Mouse (Mus musculus): ENCODE data around the gene Zscan20.

Zscan20 gene

DNA sequence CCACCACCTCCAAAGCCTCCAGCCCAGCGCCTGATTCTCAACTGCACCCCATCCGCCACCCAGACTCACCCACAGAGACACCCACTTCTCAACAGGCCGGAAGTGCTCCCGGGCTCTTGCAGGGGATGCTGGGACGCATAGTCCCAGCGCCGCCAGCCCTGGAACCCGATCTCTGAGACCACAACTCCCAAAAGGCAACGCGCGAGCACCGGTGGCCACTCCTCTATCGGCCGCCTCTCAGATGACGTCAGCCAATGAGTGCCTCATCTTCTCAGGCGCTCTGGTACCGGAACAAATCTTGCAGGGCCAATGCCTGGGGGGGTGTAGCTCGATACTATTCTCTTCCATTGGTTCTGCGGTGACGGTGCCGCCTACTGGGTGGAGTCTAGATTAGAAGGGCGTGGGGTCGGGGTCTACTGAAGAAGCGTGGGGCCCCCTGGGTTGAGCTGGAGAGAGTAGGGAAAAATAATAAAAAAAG, at the start of gene Zscan20:
Zscan20 (minus strand) TSS at position 174 of the 478 bp plus-strand sequence.
- peak; percentile 94 for DNase-seq

DNA sequence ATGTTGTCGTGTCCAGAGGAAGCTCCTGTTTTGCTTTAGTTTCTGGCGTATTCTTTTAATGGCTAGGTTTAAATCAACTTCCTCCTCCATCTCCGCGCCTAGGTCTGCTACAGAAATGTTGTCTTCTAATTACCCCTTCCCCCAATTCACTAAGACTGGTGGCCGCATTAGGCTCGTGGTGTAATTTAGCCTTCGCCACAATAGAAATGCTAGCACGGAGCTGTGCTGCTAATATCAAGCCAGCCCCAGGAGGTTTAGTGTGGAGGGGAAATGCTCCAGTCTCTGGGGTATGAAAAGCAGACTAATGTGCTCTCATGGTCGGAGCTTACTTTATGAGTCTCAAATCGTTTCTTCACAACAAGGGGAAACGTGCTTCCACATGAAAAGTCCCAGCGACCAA, 45.5 kb upstream of the Zscan20 start:
- no peak for DNase-seq

DNA sequence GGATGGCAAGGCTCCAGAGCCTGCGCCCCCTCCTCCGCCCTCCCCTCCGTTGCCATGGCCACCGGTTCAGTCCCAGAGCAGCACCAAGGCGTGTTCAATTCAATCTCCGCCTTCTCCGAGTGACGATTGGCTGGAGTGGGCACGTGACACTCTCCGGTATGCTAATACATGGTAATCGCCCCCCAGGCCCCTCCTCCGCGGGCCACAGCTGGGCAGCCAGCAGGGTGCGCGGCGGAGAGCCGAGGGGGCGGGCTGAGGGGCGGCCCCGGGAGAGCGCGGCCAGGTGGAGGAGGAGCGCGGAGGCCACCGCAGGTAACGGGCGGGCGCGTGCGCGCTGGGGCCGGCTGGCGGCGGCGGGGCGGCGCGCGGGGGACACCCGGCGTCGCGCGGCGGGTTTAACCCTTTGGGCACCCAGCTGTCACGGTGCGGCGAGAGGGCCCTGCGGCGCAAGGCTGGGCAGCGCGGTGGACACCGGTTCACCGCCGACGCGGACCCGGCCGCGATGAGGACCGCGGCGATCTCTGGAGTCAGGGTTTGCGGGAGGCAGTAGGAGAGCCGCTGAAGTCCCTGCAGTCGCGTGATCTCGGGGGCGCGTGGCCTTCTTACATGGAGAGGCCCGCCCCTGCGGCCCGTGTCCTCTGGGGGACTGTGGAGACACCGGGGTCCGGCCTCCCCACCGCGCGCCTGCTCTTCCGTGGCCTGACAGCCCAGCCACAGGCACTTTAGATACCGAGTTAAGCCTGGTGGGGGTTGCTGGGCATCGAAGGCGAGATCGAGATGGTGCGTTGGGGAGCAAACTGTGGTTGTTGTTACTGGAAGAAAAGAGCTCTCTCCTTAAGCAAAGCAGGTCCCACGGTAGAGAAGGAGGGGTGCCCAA, 44.8 kb upstream of the Zscan20 start, which contains the start of gene Phc2:
Phc2 (plus strand) TSS at position 198 of the 877 bp plus-strand sequence.
- DNase-seq, result peak; percentile 96

DNA sequence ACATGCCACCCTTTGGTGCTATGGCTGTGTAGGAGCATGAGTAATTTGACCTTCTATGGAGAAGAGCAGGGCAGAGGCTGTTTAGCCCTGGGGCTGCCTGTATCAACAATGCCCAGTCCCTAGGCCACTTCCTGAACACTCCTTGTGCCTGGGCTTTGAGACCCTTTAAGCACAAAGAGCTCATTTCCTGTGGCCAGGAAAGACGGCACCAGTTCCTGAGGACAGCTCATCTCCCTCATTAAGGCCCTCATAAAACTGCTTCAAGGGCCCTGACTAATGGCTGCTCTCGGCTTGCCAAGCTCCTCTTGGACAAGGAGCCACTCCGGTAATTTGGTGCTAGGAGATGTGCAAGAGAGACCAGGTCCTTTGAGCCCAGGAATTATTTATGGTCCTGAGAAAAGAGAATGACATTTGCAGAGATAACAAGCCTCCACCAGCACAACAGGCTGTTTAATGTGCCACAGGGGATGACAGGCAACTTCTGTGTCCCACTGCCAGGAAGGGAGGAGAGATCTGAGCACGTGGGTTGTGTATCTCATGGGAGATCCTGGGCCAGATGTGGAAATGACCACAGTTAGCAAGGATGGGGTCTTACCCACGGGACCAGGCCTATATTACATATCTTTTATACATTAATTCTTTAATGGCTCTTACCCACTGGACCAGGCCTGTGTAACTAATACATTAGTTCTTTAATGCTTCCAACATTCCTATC, 42.8 kb upstream of the Zscan20 start:
- DNase-seq, result no peak

DNA sequence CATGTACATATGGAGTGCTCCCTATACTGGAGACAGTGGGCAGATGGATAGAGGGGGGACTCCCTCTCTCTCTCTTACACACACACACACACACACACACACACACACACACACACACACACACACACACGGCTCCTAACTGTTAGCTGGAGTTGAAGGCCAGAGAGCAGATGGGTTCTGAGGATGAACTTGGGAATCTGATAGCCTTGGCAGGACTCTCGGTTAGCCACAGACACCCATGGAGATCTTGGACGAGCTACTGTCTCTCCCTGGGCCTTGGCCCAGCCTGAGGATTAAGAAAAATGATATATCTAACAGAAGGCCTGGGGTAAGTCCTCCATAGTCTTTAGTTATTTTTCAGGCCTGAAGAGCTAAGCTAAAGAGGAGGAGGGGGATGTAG, 41.6 kb upstream of the Zscan20 start:
- DNase-seq, result no peak

DNA sequence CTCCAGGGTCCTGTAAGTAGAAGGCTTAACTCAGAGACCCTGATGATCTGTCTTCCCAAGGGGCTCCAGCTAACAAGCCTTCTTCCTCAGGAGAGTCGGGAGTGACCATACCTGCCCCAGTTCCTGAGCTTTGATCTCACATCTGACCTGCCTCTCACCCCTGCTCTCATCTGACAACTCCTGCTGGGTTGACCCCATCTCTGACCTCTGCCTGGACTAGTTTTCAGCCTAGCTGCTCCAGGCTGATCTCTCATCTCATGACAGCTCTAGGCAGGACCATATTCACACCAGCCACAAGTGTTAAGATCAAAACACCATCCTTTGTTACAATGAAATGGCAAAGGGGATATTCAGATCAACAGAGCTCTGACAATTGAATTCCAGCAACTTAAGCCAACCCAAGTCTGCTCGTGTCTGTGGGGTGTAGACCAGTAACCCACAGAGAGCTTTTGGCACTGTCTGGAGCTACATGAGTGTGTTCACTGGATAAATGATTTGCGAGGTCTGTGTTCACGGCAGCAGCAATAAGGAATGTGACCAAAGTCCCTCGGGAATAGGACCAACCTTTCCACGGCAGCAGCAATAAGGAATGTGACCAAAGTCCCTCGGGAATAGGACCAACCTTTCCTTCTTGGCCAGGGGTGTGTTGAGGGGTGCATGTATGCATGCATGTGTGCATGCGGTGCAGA, 38.8 kb upstream of the Zscan20 start:
- no peak for DNase-seq

DNA sequence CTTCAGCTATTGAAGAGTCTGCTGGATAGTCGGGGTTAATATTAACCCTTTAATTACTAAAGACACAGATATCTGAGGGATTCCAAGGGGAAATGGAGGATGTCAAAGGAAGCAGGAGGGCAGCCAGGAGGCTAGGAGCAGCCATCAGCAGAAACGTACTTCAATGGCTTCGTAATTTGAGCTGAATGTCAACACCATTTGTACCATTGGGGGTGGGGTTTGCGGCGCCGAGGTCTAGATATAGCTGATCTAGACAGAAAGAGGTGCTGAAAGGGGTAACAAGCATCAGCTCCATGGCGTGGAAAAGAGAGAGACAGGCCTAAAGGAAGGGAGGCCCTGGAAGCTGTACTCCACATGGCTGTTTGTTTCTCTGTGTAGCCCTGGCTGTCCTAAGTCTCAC, 36.9 kb upstream of the Zscan20 start:
- no peak for DNase-seq

DNA sequence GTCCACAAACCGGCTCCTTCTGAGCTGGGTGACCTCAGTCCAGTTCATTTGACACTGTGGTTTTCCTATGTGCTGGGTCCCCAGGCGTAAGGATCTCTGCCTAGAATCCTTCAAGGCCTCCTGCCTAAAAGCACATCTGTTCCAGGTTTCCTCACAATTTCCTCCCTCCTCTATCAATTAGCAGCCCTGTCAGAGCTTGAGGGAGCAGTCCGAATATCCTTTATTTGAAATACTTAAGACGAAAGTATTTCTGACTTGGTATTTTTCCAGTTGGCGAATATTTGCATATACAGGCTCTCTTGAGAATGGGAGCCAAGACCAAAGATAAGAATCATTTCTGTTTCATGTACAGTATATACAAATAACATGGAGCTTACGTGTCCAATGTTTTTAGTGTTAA, 36.0 kb upstream of the Zscan20 start:
- no peak for DNase-seq

DNA sequence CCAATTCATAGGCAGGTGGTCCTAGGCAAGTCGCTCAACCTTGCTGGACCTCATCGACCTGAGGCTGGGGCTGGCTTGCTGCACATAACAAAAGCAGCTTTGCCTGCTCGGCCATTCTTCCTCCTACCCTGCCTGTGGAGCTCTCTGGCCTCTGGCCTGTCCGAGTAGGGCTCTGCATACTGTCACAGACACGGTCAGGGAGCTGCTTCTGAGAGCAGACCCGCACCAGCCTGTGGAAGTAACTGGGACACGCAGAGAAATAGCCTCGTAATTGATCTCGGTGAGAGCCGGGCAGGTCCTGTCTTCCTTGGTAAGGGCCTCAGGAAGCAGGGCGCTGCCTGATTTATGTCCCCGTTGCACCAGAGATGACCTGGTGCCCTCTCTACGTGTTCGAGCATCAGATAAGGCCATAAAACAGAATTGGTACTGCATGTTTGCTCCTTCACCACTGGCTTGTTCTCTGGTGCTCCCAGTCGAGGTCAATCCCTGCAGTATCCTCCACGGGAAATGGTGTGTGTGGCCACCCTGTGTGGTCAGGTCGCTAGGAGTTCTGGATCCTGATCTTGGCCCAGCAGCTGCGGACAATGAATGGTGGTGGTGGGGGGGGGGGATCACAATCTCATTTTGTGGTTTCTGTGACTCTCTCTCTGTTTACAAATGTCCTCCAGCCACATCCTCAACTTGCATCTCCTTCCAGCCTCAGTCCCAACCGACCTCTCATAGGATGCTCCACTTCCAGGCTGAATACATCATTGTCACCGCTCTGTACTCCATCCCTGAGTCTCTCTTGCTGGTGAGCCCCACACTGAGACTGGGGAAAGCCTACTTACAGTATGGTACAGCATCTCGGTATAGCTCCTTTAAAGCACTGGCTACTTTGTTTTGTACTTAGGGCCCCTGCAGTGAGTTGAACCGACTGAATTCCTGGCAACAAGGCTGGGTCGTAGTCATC, 32.1 kb upstream of the Zscan20 start:
- no peak for DNase-seq

DNA sequence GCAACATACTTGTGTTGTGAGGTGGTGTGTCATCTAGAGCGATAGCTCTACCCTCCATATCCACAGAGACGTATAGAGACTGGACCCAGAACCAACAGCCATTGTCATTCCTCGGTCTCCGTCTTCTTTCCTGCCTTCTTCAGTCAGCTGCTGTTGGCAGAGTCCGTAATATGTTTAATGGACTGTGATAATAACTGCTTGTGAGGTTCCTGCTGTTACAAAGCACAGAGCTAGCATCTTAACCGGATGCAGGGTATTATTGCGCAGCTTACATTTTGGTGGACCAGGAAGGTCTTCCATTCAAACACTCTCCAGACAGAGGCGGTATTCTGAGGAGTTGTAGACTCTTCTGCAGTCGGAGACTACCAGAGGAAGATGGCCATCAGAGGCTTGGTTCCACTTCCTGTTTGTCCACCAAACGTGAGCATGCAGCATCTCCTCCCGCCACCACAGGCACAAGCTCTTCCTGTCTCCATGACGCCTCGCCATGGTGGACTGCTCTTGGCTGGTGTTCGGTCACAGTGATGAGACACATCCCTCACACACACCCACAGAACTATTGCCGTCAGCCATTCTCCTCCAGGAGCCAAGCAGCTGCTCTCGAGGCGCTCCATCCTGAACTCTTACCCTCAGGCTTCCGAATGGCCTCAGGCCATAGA, 28.5 kb upstream of the Zscan20 start:
- DNase-seq, result no peak

DNA sequence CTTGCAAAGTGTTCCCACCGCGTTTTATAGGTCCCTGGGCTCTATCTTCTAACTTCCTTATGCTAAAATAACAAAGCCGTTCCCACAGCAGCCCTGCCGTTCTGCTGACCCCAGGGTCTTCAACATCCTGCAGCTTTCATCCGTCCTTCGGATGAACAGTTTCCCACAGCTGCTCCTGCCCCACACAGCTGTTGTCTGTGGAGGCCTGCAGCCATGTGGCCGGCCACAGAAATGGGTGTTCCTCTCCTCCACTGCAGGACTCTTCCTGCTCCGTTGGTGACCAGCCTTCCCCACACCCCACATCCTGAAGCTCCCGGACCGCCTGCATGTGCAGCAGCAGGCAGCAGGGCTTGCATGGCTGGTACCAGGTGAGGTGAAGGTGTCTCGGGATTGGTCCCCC, 27.4 kb upstream of the Zscan20 start:
- DNase-seq, result no peak

DNA sequence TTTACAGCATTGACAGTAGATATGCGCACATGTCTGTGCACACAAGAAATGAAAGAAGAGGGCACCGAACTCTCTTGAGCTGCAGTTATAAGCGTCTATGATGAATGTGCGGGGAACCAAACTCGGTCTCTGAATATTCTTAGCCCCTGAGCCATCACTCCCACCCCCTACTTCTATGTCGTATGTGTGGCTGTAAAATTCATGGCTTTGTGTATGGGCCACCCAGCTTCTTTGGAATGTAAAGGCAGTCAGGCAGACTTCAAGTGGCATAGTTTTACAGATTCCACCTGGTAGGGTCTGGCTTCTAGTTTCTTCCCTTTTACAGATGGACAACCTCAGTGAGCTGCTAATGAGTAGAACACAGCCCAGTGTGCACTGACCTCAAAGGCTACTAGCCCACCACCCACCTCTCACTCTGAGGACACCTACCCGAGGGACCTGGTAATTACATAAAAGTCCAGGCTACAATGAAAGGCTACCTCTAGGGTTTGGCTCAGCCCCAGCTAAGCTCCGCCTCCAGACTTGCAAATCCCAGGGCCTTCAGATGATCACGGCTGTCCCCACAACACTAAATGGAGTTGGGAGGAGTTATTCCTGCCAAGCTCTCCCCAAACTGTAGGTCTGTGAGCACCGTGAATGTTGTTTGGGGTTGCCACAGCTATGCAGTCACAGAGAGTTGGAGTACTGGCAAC, 26.1 kb upstream of the Zscan20 start:
- DNase-seq, result no peak

DNA sequence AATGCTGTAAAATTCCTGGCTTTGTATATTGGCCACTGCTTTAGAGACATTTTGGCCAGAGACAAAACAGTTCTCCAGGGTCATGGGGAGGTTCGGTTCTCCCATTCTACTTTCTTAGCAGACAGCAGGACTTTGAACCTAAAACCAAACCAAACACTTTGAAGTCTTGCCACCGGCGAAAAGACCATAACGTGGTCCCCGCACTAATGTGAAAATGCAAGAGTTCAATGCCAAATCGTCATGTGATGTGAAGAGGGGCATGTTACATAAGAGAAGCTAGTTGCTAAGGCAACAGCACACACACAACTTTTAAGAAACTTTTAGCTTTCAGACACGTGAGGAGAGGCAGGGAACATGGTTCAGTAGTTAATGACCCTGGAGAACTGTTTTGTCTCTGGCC, 25.6 kb upstream of the Zscan20 start:
- DNase-seq, result no peak

DNA sequence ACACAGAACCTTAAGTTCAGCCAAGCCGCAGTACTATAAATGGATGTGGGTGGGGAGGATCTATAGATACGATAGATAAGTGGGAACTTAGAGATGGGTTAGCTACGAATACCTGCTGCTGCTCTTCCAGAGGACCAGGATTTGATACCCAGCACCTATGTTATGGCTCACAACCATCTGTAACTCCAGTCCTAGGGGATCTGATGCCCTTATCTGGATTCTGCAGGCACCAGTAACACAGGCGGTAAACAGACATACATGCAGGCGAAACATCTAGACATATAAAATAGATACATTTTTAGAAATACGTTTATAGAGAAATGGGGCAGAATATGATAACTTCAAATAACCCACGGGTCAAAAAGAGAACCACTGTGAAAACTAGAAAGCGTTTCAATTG, 11.2 kb upstream of the Zscan20 start:
- DNase-seq, result no peak

DNA sequence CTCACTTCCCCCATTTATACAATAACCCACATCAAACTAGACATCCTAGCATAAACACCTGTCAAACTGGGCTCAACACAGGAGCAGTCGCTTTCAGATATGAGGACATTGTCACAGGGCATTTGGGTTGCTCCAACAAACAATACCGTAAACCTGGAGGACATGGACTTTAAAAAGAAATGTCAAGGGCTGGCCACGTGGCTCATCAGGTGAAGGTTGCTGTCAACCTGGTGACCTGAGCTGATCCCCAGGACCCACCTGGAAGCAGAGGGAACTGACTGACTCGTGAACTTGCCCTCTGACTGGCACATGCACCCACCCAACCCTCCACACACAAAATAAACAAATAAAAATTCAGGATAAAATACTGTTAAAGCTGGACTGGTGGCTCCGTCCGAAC, 10.7 kb upstream of the Zscan20 start:
- no peak for DNase-seq

DNA sequence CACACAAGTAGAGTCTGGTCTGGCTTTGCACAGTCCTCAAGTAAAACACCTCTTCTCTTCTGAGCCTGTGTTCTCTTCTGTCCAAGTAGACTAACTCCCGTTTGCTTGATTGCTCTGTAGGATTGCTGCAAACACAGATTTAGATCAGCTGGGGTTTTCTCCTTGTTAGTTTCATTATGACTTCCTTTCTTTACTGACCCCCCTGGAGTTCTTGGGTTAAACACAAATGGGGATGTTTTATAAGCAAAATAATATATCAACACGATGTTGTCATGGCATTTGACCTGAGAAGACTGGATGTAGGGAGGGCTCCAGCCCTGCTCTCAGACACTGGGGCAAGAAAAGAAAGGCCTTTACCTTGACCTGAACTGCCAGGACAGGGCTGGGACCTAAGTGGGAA, 9.1 kb upstream of the Zscan20 start:
- DNase-seq, result no peak

DNA sequence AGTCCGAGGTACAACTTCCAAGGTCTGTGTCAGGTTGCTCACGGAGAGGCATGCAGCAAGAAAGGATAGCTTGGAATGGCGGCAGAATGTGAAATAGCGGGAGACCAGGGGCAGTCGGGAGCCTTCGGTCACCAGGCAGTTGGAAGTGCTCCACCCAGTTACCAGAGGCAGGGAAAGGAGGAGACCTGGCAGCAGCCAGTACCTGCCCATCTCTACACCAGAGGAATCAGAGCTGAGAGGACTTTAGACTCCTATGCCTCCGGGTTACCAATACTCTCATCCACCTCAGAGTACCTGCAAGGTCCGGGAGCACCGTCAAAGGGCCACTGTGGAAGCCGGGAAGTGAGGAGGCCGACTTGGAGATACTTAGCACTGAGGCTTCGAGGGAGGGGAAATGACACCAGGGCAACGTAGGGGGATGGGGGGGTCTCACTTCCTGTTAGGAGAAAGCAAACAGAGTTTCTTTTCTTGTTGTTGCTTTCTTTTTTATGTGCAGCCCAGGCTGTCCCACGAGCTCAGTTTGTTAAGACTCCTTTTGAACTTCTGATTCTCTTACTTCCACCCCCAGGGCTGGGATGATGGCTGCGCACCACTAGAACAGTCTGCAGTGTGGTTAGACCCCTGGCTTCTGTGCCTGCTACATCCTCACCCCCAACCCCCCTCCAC, 8.5 kb upstream of the Zscan20 start, which contains the start of gene Tlr12:
Tlr12 (minus strand) TSS at position 374 of the 666 bp plus-strand sequence.
- DNase-seq, result peak; percentile 78

DNA sequence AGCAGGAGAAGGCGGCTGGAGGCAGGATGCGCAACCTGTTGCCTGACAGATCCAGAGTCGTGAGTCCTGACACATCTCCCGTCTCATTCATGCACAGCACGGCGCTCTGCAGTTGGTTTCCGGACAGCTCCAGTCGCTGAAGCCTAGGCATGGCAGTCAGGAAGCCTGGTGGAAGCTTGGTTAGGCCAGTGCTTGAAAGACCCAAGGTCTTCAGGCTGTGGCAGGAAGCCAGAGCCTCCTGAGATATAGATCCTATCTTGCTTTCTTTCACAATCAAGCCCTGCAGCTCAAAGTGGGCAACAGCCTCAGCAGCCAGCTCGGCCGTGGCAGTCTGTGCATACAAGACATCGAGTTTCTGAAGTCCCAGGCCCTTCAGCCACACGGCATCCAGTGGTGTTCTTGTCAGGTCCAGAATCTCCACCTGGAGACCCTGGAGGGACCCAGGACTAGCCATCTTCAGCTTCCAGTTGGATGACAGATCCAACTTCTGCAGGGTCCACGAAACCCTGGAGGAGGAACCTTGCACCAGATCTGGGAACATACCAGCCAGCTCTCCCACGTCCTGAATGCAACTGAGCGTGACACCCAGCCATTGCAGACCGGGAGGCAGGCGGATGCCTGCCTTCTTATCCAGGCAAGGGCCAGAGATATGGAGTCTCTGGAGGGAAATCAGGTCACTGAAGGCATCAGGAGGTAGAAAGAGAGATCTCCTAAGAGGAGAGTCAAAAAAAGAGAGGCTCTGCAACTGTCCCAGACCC, 7.6 kb upstream of the Zscan20 start:
- peak; percentile 55 for DNase-seq

DNA sequence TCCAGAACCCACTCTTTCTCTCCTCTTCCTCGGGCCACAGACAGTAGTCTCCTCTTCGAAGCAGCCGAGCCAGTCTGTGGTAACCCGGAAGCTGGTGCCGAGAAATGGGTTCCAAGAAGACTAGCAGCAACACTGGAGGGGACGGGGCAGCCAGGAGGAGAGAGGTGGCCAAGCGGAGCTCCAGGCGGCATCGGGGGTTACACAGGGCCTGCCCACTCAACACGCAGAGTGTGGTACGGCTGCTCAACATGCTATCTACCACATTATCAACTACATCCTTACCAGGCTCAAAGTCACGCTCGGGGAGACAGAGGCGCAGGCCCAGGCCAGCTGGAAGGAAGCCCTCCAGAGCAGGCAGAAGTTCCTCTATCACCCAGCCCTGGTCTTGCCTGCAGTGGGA, 5.9 kb upstream of the Zscan20 start:
- DNase-seq, result peak; percentile 50

DNA sequence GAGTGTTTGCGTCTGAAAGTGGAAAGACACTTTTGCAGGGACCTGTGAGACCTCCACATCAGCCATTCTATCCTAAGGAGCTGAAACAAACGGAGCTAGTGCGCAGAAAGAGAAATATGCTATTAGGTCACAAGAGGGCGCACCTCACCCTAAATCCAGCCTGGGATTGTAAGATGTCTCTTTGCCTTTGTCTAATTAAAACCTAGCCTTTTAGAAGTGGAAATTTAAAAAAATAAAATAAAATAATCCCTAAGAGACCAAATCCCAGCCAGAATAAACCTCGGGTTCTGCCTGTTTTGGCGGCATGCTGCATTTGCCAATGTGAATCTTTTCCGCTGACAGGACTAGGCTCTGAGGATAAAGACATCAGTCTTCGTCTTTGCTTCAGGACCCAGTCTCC, 3.4 kb upstream of the Zscan20 start:
- DNase-seq, result peak; percentile 53
